Mouse (Mus musculus) left cerebral cortex, postnatal 14 days (tissue): ENCODE results near the gene 1700021F05Rik. TPM values are rescaled to one million over a fixed set of nuclear protein-coding genes. Genes with fewer than 3 reads are reported as not detected.

Experiments
- total RNA-seq, 2 experiments: library from RNA; stranded (reverse); gene quantifications; 2 replicates each; pipeline ENCODE4 v1.2.3; 2021

The 1700021F05Rik gene
- total RNA-seq, 2 experiments from 2014 or later: 44.3 to 45.1 TPM

Other genes starting within 250 kb of the 1700021F05Rik start
- 1 to 10 TPM; 4.5 to 4.9 TPM for gene Bend3, start 62.2 kb downstream of the 1700021F05Rik start, total RNA-seq
- gene Gm9803, start 16.9 kb downstream of the 1700021F05Rik start, total RNA-seq: 1 to 10 TPM; 4.0 to 6.4 TPM
- 10 to 100 TPM; 43.8 to 46.5 TPM for gene Cd24a, start 37.3 kb upstream of the 1700021F05Rik start, total RNA-seq